Mouse (Mus musculus) embryonic stem cell, embryonic (primary cell): ENCODE measurements at regions not wholly inside any gene's neighbourhood (a gene's known extent, or its start where the extent isn't known, plus 50 kb on each side); places are given as distances from the start of the nearest gene placed in this dataset.

Experiments used
- CTCF ChIA-PET, 4 experiments: fragments of 300-600 bp in 2 of 4; fragments of 350-600 bp in 2 of 4; sonication (Branson Sonifier 250); formaldehyde crosslinking; loops; one replicate each; lab custom pipeline; 2022; ENCODE audit warnings: inconsistent platforms in 2 of 4; lab: Charles Lee
- POLR2A ChIA-PET, 4 experiments: fragments of 300-600 bp in 2 of 4; fragments of 350-600 bp in 2 of 4; sonication (Branson Sonifier 250); formaldehyde crosslinking; loops; one replicate each; lab custom pipeline; 2022; ENCODE audit warnings: antibody characterized with exemption in 4 of 4, inconsistent platforms in 1 of 4; lab: Charles Lee

DNA sequence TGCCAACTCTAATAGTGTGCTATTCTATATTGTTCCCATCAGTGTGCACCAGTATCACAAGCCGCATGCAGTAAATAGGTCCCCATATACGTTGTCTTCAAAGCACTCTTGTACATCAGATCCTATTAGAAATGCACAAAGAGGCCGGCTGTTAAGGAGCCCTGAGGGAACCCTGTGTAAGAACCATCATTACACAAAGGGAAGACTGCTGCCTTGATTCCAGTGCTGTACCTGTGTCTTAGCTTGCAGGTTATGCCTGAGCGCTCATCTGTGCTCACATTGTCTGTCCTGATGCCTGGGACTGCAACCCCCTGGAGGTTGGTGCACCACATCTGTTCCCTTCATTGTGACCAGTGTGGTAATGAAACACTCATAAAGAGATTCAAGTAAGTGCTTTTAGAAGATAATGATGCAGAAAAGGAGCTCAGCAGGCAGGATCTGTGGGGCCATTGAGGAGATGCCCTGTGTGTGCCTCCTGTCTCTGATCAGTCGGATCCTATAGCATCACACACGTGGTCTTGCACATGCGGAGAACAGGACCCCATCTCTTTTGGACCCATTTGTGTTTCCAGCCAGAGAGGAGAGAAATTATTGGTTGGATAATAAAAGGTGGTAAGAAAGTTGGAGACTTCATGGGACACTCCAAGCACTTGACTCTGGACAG lies 225.8 kb upstream of the Gm10192 start:
- ChIA-PET CTCF (interaction anchor here in 1 of 4 experiments (0.6 kb wide), 1 partner anchor 923 kb away, joined by 4 read pairs; no protein-coding TSS in a partner anchor), POLR2A (no interaction called here)

DNA sequence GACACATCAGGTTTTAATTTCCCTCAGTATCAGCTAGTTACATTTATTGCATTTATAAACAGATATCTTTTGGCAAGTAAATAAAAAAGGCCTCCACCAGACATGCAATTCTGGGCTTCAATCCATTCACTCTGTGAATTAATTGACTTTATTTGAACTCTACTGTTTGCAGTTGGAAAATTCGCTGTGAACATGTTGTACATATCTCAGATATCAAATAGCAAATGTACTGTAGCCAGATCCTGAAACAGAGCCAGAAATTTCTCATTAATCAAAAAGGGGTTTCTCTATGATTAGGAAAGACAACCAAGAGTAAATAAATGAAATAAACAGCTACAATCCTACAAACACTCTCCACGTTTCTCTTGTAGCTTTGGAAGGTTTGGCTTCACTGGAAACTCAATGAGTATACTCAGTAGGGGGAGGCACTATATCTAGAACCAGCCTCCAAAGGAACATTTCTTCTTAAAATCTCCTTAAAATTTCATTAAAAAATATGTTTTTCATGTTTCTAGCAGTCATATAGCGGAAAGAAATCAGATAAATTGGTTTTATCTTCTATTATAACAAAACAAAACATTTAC lies 211.8 kb upstream of the Gm10192 start:
- ChIA-PET CTCF (no interaction called here), POLR2A (no interaction called here)

DNA sequence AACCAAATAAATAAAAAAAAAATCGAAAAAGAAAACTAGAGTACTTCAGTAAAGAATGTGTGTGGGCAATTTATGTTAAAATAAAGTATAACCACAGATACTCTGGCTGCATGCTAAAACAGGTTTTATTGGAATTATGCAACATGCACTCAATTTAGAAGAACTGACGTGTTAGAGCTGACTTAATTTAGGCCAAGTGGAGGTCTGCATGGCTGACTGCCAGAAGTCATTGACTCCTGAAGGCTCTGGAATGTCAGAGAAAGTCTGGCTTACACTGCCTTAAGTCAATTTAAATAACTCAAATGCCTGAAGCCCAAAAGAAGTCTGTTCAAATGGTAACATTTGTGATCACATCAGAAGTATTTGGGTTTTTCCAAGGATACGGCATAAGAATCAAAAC lies 198.1 kb upstream of the Gm10192 start:
- ChIA-PET CTCF (no interaction called here), POLR2A (no interaction called here)

DNA sequence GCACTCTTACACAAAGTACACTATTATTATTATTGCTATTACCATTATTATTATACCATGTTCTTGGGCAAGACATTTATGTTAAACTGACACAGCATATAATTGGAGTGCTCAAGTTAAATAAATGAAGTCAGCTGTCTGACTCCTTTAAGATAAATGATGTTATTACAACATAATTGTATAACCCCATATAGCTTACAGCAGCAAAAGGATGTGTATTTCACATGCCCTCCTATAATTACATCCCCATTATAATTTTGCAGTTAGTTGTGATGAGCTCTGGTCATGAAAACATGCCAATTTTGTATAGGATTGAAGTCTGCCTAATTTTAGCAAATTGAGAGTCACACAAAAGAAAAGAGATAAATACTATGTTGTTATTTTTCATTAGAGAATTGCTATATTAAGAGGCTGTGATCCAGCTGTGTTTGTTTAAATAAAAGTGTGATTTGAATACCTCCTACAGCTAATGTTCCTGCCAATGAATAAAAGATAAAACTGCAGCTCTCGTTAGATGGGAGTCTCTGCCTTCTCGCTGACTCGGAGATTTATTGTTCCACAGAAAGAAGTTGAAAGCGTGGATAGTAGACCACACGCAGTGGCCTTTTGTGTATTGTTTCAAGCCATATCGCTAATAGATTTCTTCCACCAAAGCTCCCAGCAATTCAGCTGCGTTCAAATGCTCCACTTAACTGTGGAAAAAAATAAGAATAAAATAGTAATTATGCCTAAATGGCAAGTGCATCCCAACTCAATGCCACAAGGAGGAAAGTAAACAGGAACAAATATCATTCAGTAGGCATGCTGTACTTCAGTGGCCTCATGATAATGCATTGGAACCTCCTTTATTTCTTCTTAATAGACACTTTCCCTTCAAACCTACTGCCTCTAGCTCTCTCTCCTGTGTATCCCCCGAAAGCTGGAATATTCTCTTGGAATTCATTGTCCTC lies 194.9 kb upstream of the Gm10192 start:
- POLR2A ChIA-PET: no interaction called here
- CTCF ChIA-PET: no interaction called here

DNA sequence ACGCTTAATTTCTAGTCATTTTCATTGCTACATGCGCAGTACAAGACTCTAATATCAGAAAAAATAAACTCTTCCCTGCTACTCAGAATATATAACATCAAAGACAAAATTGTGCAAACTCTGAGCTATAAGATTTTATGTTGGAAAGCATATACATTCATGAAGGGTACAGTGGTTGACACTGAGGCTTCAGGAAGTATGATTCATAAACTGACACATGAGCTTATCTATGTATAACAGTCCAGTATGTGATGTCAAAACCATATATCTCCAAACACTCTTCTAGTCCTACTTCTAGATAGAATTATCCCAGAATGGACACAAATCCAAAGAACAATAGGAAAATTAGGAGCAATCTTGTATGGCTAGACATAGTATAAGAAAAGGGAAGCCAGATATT lies 177.5 kb upstream of the Gm10192 start:
- ChIA-PET POLR2A (no interaction called here), CTCF (no interaction called here)

DNA sequence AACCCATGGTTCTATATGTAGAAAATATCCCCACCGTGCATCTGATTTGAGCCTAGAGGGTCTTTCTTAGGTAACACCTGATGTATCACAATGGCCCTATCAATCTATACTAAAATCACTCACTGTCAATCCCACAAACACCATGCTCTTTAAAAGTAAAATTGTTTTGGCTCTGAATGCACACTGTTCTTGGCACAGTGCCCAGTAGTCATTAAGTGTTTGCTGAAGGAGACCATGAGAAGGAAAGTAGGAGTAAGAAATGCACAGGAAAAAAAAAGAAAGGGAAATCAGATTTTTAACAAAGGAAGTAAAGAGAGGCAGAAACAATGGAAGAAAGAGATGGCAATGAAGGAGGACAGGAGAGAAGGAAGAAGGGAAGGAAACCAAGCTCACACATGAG lies 175.0 kb upstream of the Gm10192 start:
- ChIA-PET POLR2A (no interaction called here), CTCF (interaction anchor here in 1 of 4 experiments (0.6 kb wide), 1 partner anchor 183 kb away, joined by 3 read pairs; no protein-coding TSS in a partner anchor)

DNA sequence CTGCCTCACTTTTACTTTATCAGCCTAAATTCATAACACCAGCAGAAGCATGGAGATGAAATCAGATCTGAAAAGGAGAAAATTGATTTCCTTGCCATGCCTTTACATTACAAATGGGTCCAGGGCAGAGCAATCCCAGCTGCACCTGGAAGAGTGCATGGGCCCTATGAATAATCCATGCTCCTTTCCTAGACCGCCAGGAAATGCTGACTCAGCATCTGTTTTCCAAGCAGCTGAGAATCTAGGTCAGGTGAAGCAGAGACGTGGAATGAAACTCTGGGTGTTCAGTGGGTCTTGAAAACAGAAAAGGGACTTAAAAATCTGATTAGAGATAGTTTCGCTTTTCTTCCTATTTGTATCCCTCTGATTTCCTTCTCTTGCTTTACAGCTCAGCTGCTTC lies 163.8 kb upstream of the Gm10192 start:
- POLR2A ChIA-PET: no interaction called here
- CTCF ChIA-PET: no interaction called here

DNA sequence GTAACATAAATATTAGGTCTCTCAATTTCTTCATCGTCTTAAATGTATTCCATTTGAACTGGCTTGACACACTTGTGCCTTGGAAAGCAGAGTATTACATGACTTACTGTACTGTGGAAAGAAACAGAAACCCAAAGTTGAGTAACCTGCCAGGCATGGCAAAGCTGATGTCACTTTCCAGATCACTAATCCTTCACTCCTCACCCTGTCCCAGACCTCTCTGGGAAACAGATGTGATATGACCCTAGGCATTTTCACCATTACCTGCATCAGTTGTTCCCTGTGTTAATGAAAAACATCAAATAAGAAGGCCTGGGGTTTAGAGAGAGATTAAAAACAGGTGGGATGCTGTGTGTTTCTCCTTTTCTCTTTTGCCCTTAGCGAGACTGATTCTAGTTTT lies 161.4 kb upstream of the Gm10192 start:
- CTCF ChIA-PET: no interaction called here
- POLR2A ChIA-PET: no interaction called here

DNA sequence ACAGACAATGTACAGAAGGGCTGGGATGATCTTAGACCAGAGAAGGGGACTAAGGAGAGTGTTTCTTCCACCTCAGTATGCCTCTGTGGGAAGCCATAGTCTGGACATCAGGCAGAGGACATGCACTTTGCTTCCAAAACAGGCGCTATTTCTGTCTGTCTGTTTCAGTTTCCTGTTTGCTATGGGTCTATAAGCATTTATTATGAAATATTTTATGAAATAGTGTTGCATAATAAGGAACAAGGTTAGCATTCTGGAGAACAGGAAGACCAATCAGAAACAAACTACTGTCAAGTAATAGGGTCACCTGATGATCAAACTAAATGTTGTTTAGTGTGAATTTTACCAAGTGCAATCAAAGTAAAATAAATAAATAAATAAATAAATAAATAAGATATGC lies 160.4 kb upstream of the Gm10192 start:
- ChIA-PET CTCF (no interaction called here), POLR2A (no interaction called here)
